Mouse (Mus musculus) midbrain, embryonic 12.5 days (tissue): ENCODE data around the gene Ccne1. TPM values are rescaled to one million over a fixed set of nuclear protein-coding genes. Genes with fewer than 3 reads are reported as not detected.
"Not testable (repeated sequence)": the region's sequence is repeated elsewhere in the genome, so short reads cannot be mapped to it uniquely, and the experiment has no call there.

Experiments
- ATAC-seq: fragments of 200-750 bp; cut with Nextera tagmentation; 2 replicates; pipeline ENCODE4 v1.8.0; 2017; ENCODE audit warnings: low read depth, moderate TSS enrichment, moderate library complexity; ENCODE audit not compliant: low FRiP score
- H3K27ac ChIP-seq: fragments of 300-500 bp; sonication (generic); replicated peaks from 2 replicates; pipeline ENCODE4 v1.5.1; 2016; ENCODE audit warnings: mild to moderate bottlenecking
- H3K27me3 ChIP-seq: fragments of 300-500 bp; sonication (generic); 2 replicates; pipeline ENCODE4 v1.6.1; 2016; ENCODE audit warnings: mild to moderate bottlenecking
- H3K36me3 ChIP-seq: fragments of 300-500 bp; sonication (generic); 2 replicates; pipeline ENCODE4 v1.6.1; 2016
- H3K4me1 ChIP-seq: fragments of 300-500 bp; sonication (generic); 2 replicates; pipeline ENCODE4 v1.6.1; 2016
- H3K4me2 ChIP-seq: fragments of 300-500 bp; sonication (generic); replicated peaks from 2 replicates; pipeline ENCODE4 v1.6.1; 2016; ENCODE audit warnings: mild to moderate bottlenecking, moderate library complexity
- H3K4me3 ChIP-seq: fragments of 300-500 bp; sonication (generic); 2 replicates; pipeline ENCODE4 v1.5.1; 2016; ENCODE audit warnings: mild to moderate bottlenecking
- H3K9ac ChIP-seq: fragments of 300-500 bp; sonication (generic); replicated peaks from 2 replicates; pipeline ENCODE4 v1.6.1; 2016; ENCODE audit warnings: mild to moderate bottlenecking, moderate library complexity
- H3K9me3 ChIP-seq: fragments of 300-500 bp; sonication (generic); 2 replicates; pipeline ENCODE4 v1.6.1; 2016; ENCODE audit warnings: mild to moderate bottlenecking
- WGBS: fragments of 180-500 bp; shearing (Covaris S2); methylation state at CpG from one replicate; pipeline ENCODE4 v1.1.7; 2016; 5-methylcytosine and 5-hydroxymethylcytosine counted together
- polyA plus RNA-seq: library from polyadenylated mRNA; unstranded; fragments of >200 nt; fragmentation: Nextera tagmentation; extraction: Ambion mirVana; gene quantifications from 2 replicates; pipeline ENCODE4 v1.2.1, GENCODE M21; 2016

The Ccne1 gene
- polyA plus RNA-seq, 1 experiment from 2014 or later, result 36.7 TPM

- H3K36me3 ChIP-seq, H3K9ac ChIP-seq, ATAC-seq, H3K27ac ChIP-seq, H3K27me3 ChIP-seq, H3K9me3 ChIP-seq, H3K4me2 ChIP-seq, H3K4me3 ChIP-seq, H3K4me1 ChIP-seq: not testable (repeated sequence)
- 73% methylated on average over 5 of the region's 5 CpGs for WGBS
Measured at GRCm38 (mm10) chr7:38128256-38128655, 20.9 kb upstream of the Ccne1 start.

GRCm38 (mm10) chr7:38125565-38126159, 18.3 kb upstream of the Ccne1 start:
- Histone ChIP-seq H3K27ac (no peak overlapping the region), H3K9me3 (no peaks in the 10 kb centered on the region), H3K27me3 (peaks cover 5% of the 10 kb centered on the region; the same call in 1 of the 2 replicates), H3K4me1 (peaks cover 6% of the 10 kb centered on the region; the same call in 1 of the 2 replicates), H3K36me3 (no peaks in the 10 kb centered on the region), H3K9ac (no peak overlapping the region), H3K4me2 (no peak overlapping the region), H3K4me3 (no peak overlapping the region)
- ATAC-seq, result no peak
- WGBS, result 78% methylated on average over 12 of the region's 12 CpGs

GRCm38 (mm10) chr7:38124164-38124563, 16.8 kb upstream of the Ccne1 start:
- WGBS, result 77% methylated on average over 2 of the region's 2 CpGs
- not testable (repeated sequence) for ATAC-seq, H3K4me2 ChIP-seq

GRCm38 (mm10) chr7:38118594-38118993, 11.3 kb upstream of the Ccne1 start:
- Histone ChIP-seq H3K4me1 (no peaks in the 10 kb centered on the region), H3K4me2 (no peak overlapping the region), H3K9ac (no peak overlapping the region), H3K27me3 (peaks cover 13% of the 10 kb centered on the region; the same call in 1 of the 2 replicates), H3K36me3 (no peaks in the 10 kb centered on the region), H3K9me3 (no peaks in the 10 kb centered on the region), H3K4me3 (no peak overlapping the region), H3K27ac (no peak overlapping the region)
- 9% methylated on average over 1 of the region's 1 CpGs for WGBS
- ATAC-seq, result no peak

More at GRCm38 (mm10) chr7:38124164-38124563, 16.8 kb upstream of the Ccne1 start:
- not testable (repeated sequence) for H3K9ac ChIP-seq, H3K27ac ChIP-seq, H3K36me3 ChIP-seq, H3K4me3 ChIP-seq, H3K4me1 ChIP-seq, H3K9me3 ChIP-seq
- H3K27me3 ChIP-seq, result peaks cover 10% of the 10 kb centered on the region; the same call in 1 of the 2 replicates

GRCm38 (mm10) chr7:38112451-38112850, 5.1 kb upstream of the Ccne1 start:
- peaks cover 14% of the 10 kb centered on the region; the same call in 1 of the 2 replicates for H3K4me1 ChIP-seq
- no peaks in the 10 kb centered on the region for H3K9me3 ChIP-seq
- H3K36me3 ChIP-seq, result no peaks in the 10 kb centered on the region
- H3K9ac ChIP-seq, result no peak overlapping the region
- peaks cover 19% of the 10 kb centered on the region; the same call in 1 of the 2 replicates for H3K27me3 ChIP-seq
- no peak overlapping the region for H3K4me2 ChIP-seq
- 86% methylated on average over 9 of the region's 9 CpGs for whole genome bisulfite sequencing
- ATAC-seq, result no peak
- no peak overlapping the region for H3K27ac ChIP-seq
- no peak overlapping the region for H3K4me3 ChIP-seq

GRCm38 (mm10) chr7:38111996-38112395, 4.7 kb upstream of the Ccne1 start:
- no peaks in the 10 kb centered on the region for H3K36me3 ChIP-seq
- ATAC-seq, result no peak
- no peak overlapping the region for H3K4me3 ChIP-seq
- peaks cover 19% of the 10 kb centered on the region; the same call in 1 of the 2 replicates for H3K27me3 ChIP-seq
- no peak overlapping the region for H3K4me2 ChIP-seq
- no peak overlapping the region for H3K27ac ChIP-seq
- no peak overlapping the region for H3K9ac ChIP-seq
- no peaks in the 10 kb centered on the region for H3K9me3 ChIP-seq
- H3K4me1 ChIP-seq, result peaks cover 14% of the 10 kb centered on the region; the same call in 1 of the 2 replicates
- 49% methylated on average over 3 of the region's 3 CpGs for WGBS

GRCm38 (mm10) chr7:38108260-38108632, 912 bp upstream of the Ccne1 start:
- Histone ChIP-seq H3K9ac (peak overlapping the region; percentile 51; the same call in 1 of the 2 replicates), H3K36me3 (no peaks in the 10 kb centered on the region; the same call in 1 of the 2 replicates), H3K9me3 (no peaks in the 10 kb centered on the region), H3K27ac (no peak overlapping the region), H3K4me3 (peak overlapping the region; percentile 77), H3K4me1 (peaks cover 30% of the 10 kb centered on the region), H3K27me3 (peaks cover 16% of the 10 kb centered on the region; the same call in 1 of the 2 replicates), H3K4me2 (peak overlapping the region; percentile 94)
- ATAC-seq, result no peak; the same call in 1 of the 2 replicates
- 35% methylated on average over 10 of the region's 10 CpGs for WGBS

- Histone ChIP-seq H3K4me2 (peak overlapping the region; percentile 94), H3K27ac (peak overlapping the region; percentile 71), H3K4me1 (peaks cover 27% of the 10 kb centered on the region), H3K27me3 (peaks cover 16% of the 10 kb centered on the region; the same call in 1 of the 2 replicates), H3K36me3 (peaks cover 8% of the 10 kb centered on the region), H3K4me3 (peak overlapping the region; percentile 77), H3K9ac (peak overlapping the region; percentile 80), H3K9me3 (no peaks in the 10 kb centered on the region)
- ATAC-seq, result peak; percentile 68
- 0% methylated on average over 45 of the region's 47 CpGs for WGBS
Measured at GRCm38 (mm10) chr7:38106711-38107311, 523 bp downstream of the Ccne1 start.

- peaks cover 22% of the 10 kb centered on the region for H3K36me3 ChIP-seq
- H3K4me1 ChIP-seq, result peaks cover 24% of the 10 kb centered on the region
- ATAC-seq, result no peak
- no peak overlapping the region for H3K27ac ChIP-seq
- peak overlapping the region; percentile 94 for H3K4me2 ChIP-seq
- no peak overlapping the region for H3K4me3 ChIP-seq
- 92% methylated on average over 3 of the region's 3 CpGs for WGBS
- H3K27me3 ChIP-seq, result peaks cover 16% of the 10 kb centered on the region; the same call in 1 of the 2 replicates
- H3K9me3 ChIP-seq, result no peaks in the 10 kb centered on the region
- no peak overlapping the region for H3K9ac ChIP-seq
Measured at GRCm38 (mm10) chr7:38105379-38105778, 2.0 kb downstream of the Ccne1 start.

- Histone ChIP-seq H3K27ac (no peak overlapping the region), H3K4me3 (no peak overlapping the region), H3K27me3 (peaks cover 9% of the 10 kb centered on the region; the same call in 1 of the 2 replicates), H3K36me3 (peaks cover 31% of the 10 kb centered on the region), H3K4me1 (peaks cover 24% of the 10 kb centered on the region), H3K9me3 (no peaks in the 10 kb centered on the region), H3K4me2 (no peak overlapping the region), H3K9ac (no peak overlapping the region)
- no peak for ATAC-seq
- 79% methylated on average over 5 of the region's 5 CpGs for WGBS
Measured at GRCm38 (mm10) chr7:38104097-38104496, 3.2 kb downstream of the Ccne1 start.

- Histone ChIP-seq H3K27ac (no peak overlapping the region), H3K4me3 (no peak overlapping the region), H3K36me3 (peaks cover 24% of the 10 kb centered on the region), H3K9me3 (no peaks in the 10 kb centered on the region), H3K27me3 (no peaks in the 10 kb centered on the region), H3K4me1 (no peaks in the 10 kb centered on the region), H3K9ac (no peak overlapping the region), H3K4me2 (no peak overlapping the region)
- no peak for ATAC-seq
- 83% methylated on average over 6 of the region's 6 CpGs for WGBS
Measured at GRCm38 (mm10) chr7:38094353-38094752, 13.0 kb downstream of the Ccne1 start.

- ATAC-seq, result no peak
- no peaks in the 10 kb centered on the region for H3K9me3 ChIP-seq
- H3K36me3 ChIP-seq, result peaks cover 12% of the 10 kb centered on the region
- H3K27me3 ChIP-seq, result peaks cover 7% of the 10 kb centered on the region
- no peak overlapping the region for H3K9ac ChIP-seq
- no peaks in the 10 kb centered on the region for H3K4me1 ChIP-seq
- no peak overlapping the region for H3K4me2 ChIP-seq
- H3K27ac ChIP-seq, result no peak overlapping the region
- no peak overlapping the region for H3K4me3 ChIP-seq
- WGBS, result 64% methylated on average over 2 of the region's 2 CpGs
Measured at GRCm38 (mm10) chr7:38093101-38093500, 14.2 kb downstream of the Ccne1 start.
